Mouse (Mus musculus): ENCODE measurements at regions not wholly inside any gene's neighbourhood (a gene's known extent, or its start where the extent isn't known, plus 50 kb on each side); places are given as distances from the start of the nearest gene placed in this dataset.

- no peak for DNase-seq (ENCODE audit: low spot score)
Measured at GRCm38 (mm10) chr2:167823044-167823443, 108.8 kb upstream of the Ptpn1 start.

- DNase-seq (ENCODE audit: low spot score) = no peak
Measured at GRCm38 (mm10) chr2:167821186-167821585, 110.7 kb upstream of the Ptpn1 start.

GRCm38 (mm10) chr2:167818799-167819198 lies 113.1 kb upstream of the Ptpn1 start:
- peak; percentile 44 for DNase-seq (ENCODE audit: low spot score)

GRCm38 (mm10) chr2:167817030-167817429 lies 114.8 kb upstream of the Ptpn1 start:
- no peak for DNase-seq (ENCODE audit: low spot score)

- peak; percentile 53 for DNase-seq (ENCODE audit: low spot score)
Measured at GRCm38 (mm10) chr2:167815123-167815522, 116.7 kb upstream of the Ptpn1 start.

- DNase-seq (ENCODE audit: low spot score) = no peak
Measured at GRCm38 (mm10) chr2:167809256-167809655, 119.6 kb upstream of the Tmem189 start.

GRCm38 (mm10) chr2:167805629-167806304 lies 116.1 kb upstream of the Tmem189 start:
- DNase-seq (ENCODE audit: low spot score) = no peak

- DNase-seq (ENCODE audit: low spot score) = no peak
Measured at GRCm38 (mm10) chr2:167804493-167805227, 115.0 kb upstream of the Tmem189 start.

- no peak for DNase-seq (ENCODE audit: low spot score)
Measured at GRCm38 (mm10) chr2:167802494-167802893, 112.9 kb upstream of the Tmem189 start.

GRCm38 (mm10) chr2:167801389-167801788 lies 111.8 kb upstream of the Tmem189 start:
- no peak for DNase-seq (ENCODE audit: low spot score)

GRCm38 (mm10) chr2:167800648-167801245 lies 111.1 kb upstream of the Tmem189 start:
- DNase-seq (ENCODE audit: low spot score) = peak; percentile 32

- DNase-seq (ENCODE audit: low spot score) = peak; percentile 51
Measured at GRCm38 (mm10) chr2:167799629-167800387, 110.2 kb upstream of the Tmem189 start.

GRCm38 (mm10) chr2:167798969-167799513 lies 109.4 kb upstream of the Tmem189 start:
- DNase-seq (ENCODE audit: low spot score) = no peak

GRCm38 (mm10) chr2:167798076-167798782 lies 108.6 kb upstream of the Tmem189 start:
- DNase-seq (ENCODE audit: low spot score) = peak; percentile 67

- no peak for DNase-seq (ENCODE audit: low spot score)
Measured at GRCm38 (mm10) chr2:167795491-167795890, 105.9 kb upstream of the Tmem189 start.

- no peak for DNase-seq (ENCODE audit: low spot score)
Measured at GRCm38 (mm10) chr2:167793916-167794315, 104.3 kb upstream of the Tmem189 start.

GRCm38 (mm10) chr2:167792753-167793152 lies 103.1 kb upstream of the Tmem189 start:
- no peak for DNase-seq (ENCODE audit: low spot score)

- DNase-seq (ENCODE audit: low spot score) = no peak
Measured at GRCm38 (mm10) chr2:167792330-167792729, 102.7 kb upstream of the Tmem189 start.

GRCm38 (mm10) chr2:167789471-167789923 lies 99.9 kb upstream of the Tmem189 start:
- no peak for DNase-seq (ENCODE audit: low spot score)

GRCm38 (mm10) chr2:167786951-167787350 lies 97.3 kb upstream of the Tmem189 start:
- DNase-seq (ENCODE audit: low spot score) = no peak

- no peak for DNase-seq (ENCODE audit: low spot score)
Measured at GRCm38 (mm10) chr2:167784353-167784752, 94.7 kb upstream of the Tmem189 start.
